Mouse (Mus musculus) embryonic fibroblast, embryonic 13.5 days (primary cell): ENCODE data around the gene Fbxo17. TPM values are rescaled to one million over a fixed set of nuclear protein-coding genes. Genes with fewer than 3 reads are reported as not detected.
A peak's percentile ranks its signal among the peaks of the same experiment; 100 is the strongest.

Source experiments
- H3K27ac ChIP-seq: 2 replicates; pipeline ENCODE4 v1.5.1; 2012; ENCODE audit warnings: low read length, control low read depth, inconsistent platforms; ENCODE audit not compliant: insufficient read depth
- H3K4me1 ChIP-seq: 2 replicates; pipeline ENCODE4 v1.6.1; 2011; ENCODE audit warnings: low read length; ENCODE audit not compliant: control insufficient read depth, insufficient read depth
- H3K4me3 ChIP-seq: 2 replicates; pipeline ENCODE4 v1.5.1; 2011; ENCODE audit warnings: mild to moderate bottlenecking, control low read depth, low read length; ENCODE audit not compliant: insufficient read depth
- CTCF ChIP-seq: IDR thresholded peaks from 2 replicates; pipeline ENCODE4 v1.5.1; 2011; ENCODE audit warnings: mild to moderate bottlenecking, control low read depth, low read length, moderate library complexity, borderline replicate concordance; ENCODE audit not compliant: insufficient read depth
- POLR2A ChIP-seq: IDR thresholded peaks from 2 replicates; pipeline ENCODE4 v1.6.1; 2011; ENCODE audit warnings: low read depth, mild to moderate bottlenecking, control low read depth, low read length, moderate library complexity
- polyA plus RNA-seq: library from polyadenylated mRNA; stranded (reverse); fragments of >200 nt; gene quantifications from 2 replicates; pipeline ENCODE4 v1.2.4, GENCODE M21; 2011; ENCODE audit warnings: low read depth; ENCODE audit not compliant: missing spikeins, insufficient read length

Fbxo17 gene
- polyA plus RNA-seq, 1 experiment, result 16.3 TPM

DNA sequence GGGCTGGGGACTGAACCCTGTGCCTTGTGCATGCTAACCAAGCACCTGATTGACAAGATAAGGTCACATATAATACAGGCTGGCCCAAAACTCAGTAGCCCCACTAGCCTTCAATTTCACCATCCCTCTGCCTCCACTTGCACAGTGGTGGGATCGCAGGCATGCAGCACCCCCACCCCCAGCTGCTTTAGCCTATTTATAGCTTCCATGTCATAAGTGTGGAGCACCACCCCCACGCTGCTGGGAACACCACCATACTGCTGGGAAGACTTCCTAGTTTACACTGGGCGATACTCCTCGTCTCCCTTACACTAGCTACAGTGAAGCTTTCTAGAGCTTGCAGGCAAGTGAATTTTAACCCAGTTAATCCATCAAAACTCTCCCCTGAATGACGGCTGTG lies 1.9 kb upstream of the Fbxo17 start:
- TF ChIP-seq POLR2A (no peak), CTCF (no peak)
- 0 out of 2 replicates have a peak, but pooled peaks cover 2% of the 10 kb centered on the region for H3K4me1 ChIP-seq
- H3K4me3 ChIP-seq, result no peak overlapping the region
- no peak overlapping the region for H3K27ac ChIP-seq

DNA sequence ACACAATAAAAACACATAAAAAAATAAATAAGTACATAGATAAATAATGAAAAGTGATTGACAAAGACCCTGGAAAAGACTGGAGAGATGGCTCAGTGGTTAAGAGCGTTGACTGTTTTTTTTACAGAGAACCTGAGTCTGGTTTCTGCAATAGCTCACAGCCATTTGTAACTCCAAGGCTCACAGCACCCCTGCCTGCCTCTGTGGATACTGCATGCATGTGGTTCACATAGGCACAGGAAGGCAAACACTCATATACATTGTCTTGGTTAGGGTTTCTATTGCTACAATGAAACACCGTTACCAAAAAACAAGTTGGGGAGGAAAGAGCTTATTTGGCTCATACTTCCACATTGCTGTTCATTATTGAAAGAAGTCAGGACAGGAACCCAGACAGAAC lies 1.0 kb upstream of the Fbxo17 start:
- TF ChIP-seq CTCF (no peak; the same call in 1 of the 2 replicates), POLR2A (no peak)
- H3K27ac ChIP-seq, result no peak overlapping the region
- no peak overlapping the region for H3K4me3 ChIP-seq
- H3K4me1 ChIP-seq, result 0 out of 2 replicates have a peak, but pooled peaks cover 2% of the 10 kb centered on the region

DNA sequence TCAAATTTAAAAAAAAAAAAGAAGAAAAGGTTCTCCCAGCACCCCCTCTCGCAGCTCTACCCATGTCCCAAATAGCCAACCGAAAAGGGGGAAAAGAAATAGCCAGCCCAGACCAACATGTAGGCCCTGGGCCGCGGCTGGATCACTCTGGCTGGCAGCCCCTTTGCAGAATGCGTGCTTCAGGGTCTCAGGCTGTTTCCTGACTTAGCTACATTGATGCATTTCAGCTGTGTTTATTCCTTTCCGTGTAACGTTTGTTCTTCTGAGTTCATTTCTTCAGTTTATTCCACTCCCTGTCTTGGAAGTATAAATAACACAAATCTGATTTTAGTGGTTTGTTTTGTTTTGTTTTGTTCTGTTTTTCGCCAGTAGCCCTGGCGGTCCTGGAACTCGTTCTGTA lies 1.1 kb downstream of the Fbxo17 start:
- no peak overlapping the region for H3K27ac ChIP-seq
- TF ChIP-seq POLR2A (no peak), CTCF (no peak)
- peaks cover 3% of the 10 kb centered on the region; the same call in 1 of the 2 replicates for H3K4me1 ChIP-seq
- peak overlapping the region; percentile 62 for H3K4me3 ChIP-seq

DNA sequence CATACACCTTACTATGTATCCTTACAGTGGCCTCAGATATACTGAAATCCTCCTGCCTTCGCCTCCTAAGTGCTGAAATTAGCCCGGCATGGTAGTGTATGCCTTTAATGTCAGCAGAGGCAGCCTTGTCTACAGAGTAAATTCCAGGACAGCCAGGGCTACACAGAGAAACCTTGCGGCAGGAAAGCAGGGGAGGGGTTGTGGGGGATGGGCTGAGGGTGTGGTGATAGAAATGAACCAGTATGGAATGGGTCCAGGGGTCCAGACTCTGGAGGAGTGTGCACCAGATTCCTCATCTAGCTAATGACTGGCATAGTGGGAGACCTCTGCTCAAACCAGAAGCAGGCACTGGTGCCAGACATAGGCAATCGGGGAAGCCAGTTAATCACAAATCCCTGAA lies 2.6 kb downstream of the Fbxo17 start:
- TF ChIP-seq CTCF (no peak), POLR2A (no peak)
- no peak overlapping the region for H3K4me3 ChIP-seq
- H3K4me1 ChIP-seq, result peaks cover 3% of the 10 kb centered on the region; the same call in 1 of the 2 replicates
- H3K27ac ChIP-seq, result no peak overlapping the region

DNA sequence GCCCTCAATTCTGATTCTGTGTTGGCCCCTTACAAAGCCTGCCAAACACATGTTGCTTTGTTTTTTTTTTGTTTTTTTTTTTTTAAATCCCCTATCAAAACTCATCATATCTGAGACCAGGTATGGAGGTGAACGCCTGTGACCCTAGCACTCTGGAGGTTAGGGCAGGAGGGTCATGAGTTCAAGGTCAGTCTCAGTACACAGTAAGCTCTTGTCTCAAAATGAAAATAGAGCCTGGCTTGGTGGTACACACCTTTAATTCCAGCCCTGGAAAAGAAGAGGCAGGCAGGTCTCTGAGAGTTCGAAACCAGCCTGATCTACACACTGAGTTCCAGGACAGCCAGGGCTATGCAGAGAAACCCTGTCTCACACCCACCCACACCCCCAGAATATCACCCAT lies 3.0 kb downstream of the Fbxo17 start:
- Histone ChIP-seq H3K4me1 (peaks cover 3% of the 10 kb centered on the region), H3K4me3 (no peak overlapping the region), H3K27ac (no peak overlapping the region)
- TF ChIP-seq CTCF, result no peak
- TF ChIP-seq POLR2A, result no peak

- no peak for TF ChIP-seq CTCF
- no peak for TF ChIP-seq POLR2A
- Histone ChIP-seq H3K27ac (no peak overlapping the region), H3K4me1 (peaks cover 2% of the 10 kb centered on the region), H3K4me3 (no peak overlapping the region)
Observed at GRCm38 (mm10) chr7:28720753-28721537, 4.3 kb downstream of the Fbxo17 start.

- Histone ChIP-seq H3K4me3 (no peak overlapping the region), H3K4me1 (peaks cover 2% of the 10 kb centered on the region), H3K27ac (no peak overlapping the region)
- TF ChIP-seq POLR2A (no peak), CTCF (no peak)
Observed at GRCm38 (mm10) chr7:28722079-28722478, 5.5 kb downstream of the Fbxo17 start.

GRCm38 (mm10) chr7:28724613-28725012 lies 8.0 kb downstream of the Fbxo17 start:
- Histone ChIP-seq H3K4me1 (peaks cover 2% of the 10 kb centered on the region), H3K27ac (no peak overlapping the region), H3K4me3 (no peak overlapping the region)
- TF ChIP-seq POLR2A (no peak), CTCF (no peak)

DNA sequence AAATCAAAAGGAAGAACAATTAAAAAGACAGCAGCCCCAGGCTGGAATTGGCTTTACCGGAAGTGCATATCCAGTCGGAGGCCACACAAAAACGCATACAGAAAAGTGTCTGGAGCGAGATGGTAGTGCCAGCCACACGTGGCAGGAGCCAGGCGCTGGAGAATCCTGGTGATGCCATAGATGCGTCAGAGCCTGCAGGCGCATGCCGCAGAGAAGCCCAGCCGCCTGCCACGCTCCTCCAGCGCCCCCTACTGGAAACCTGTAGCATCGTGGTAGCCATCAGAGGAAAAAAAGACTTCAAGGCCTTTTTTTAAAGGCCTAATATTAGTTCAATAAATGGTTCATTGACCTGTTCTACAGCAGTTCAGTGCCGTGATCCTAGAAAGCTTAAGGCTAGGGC lies 10.0 kb downstream of the Fbxo17 start:
- no peak overlapping the region for H3K27ac ChIP-seq
- no peak overlapping the region for H3K4me3 ChIP-seq
- TF ChIP-seq CTCF, result peak; percentile 80
- no peak for TF ChIP-seq POLR2A
- H3K4me1 ChIP-seq, result no peaks in the 10 kb centered on the region; the same call in 1 of the 2 replicates

- TF ChIP-seq CTCF, result peak; percentile 52; the same call in 1 of the 2 replicates
- TF ChIP-seq POLR2A, result no peak
- no peak overlapping the region for H3K4me3 ChIP-seq
- no peaks in the 10 kb centered on the region; the same call in 1 of the 2 replicates for H3K4me1 ChIP-seq
- H3K27ac ChIP-seq, result no peak overlapping the region
Observed at GRCm38 (mm10) chr7:28727649-28728340, 11.2 kb downstream of the Fbxo17 start.
